Mouse (Mus musculus): ENCODE data around the gene Siah3. TPM values are rescaled to one million over a fixed set of nuclear protein-coding genes. Genes with fewer than 3 reads are reported as not detected.

Siah3 gene
- total RNA-seq, 1 experiment: not detected

DNA sequence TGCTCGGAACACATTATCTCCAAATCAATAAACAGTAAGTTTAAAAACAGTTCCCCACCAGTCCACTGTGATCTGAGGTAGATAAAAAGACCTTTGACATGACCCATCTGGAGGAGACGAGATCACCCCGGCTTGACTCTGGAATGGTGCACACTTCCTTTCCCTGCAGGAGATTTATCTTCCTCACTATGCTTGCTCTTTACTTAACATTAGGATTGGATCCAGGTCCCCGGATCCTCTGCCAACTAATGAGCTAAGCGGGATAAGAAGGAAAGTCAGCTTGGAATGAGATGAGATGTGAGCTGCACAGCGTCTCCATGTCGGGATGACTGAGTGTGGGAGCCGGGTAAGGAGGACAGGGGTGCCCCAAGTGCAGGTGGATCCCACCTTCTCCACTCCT, 46.7 kb downstream of the Siah3 start:
- no peaks in the 10 kb centered on the region for H3K36me3 ChIP-seq (ENCODE audit: control insufficient read depth, insufficient read depth, low read length, poor library complexity, severe bottlenecking)
- H3K9me3 ChIP-seq (ENCODE audit: control insufficient read depth, insufficient read depth, low read depth, low read length): no peaks in the 10 kb centered on the region
- in situ Hi-C loops (cut with MboI; ENCODE audit: low sequenced_read_pairs in 2 of 2, unreplicated experiment in 2 of 2): no loop called here
- peaks cover 0 to 6% of the 10 kb centered on the region in 2 experiments; a peak in 1 of 4 replicates for H3K4me1 ChIP-seq (ENCODE audit: control insufficient read depth in 2 of 2, insufficient read depth in 2 of 2, low read length in 2 of 2, poor library complexity in 1 of 2)
- DNase-seq (ENCODE audit: low read depth, low spot score): no peak
- no peak for TF ChIP-seq HCFC1 (IDR thresholded peaks at IDR 0.05; ENCODE audit: borderline replicate concordance, insufficient read depth, low read length)
- TF ChIP-seq ZC3H11A (IDR thresholded peaks at IDR 0.05; ENCODE audit: borderline replicate concordance, low read depth, low read length): no peak
- no peak for TF ChIP-seq ZNF384 (IDR thresholded peaks at IDR 0.05; ENCODE audit: low read depth, low read length)
- no peak for TF ChIP-seq CHD2 (IDR thresholded peaks at IDR 0.05; ENCODE audit: low read depth, low read length)
- TF ChIP-seq MAFK (IDR thresholded peaks at IDR 0.05; ENCODE audit: insufficient read depth, low read depth, low read length): no peak
- no peak overlapping the region for H3K27ac ChIP-seq (ENCODE audit: insufficient read depth, low read depth, low read length, poor library complexity, severe bottlenecking)
- H3K4me3 ChIP-seq (ENCODE audit: insufficient read depth in 1 of 2, low read depth in 1 of 2, low read length in 2 of 2, poor library complexity in 1 of 2, severe bottlenecking in 1 of 2): no peak overlapping the region
- no peak overlapping the region for H3K9ac ChIP-seq (ENCODE audit: insufficient read depth, low read depth, low read length, poor library complexity, severe bottlenecking)

DNA sequence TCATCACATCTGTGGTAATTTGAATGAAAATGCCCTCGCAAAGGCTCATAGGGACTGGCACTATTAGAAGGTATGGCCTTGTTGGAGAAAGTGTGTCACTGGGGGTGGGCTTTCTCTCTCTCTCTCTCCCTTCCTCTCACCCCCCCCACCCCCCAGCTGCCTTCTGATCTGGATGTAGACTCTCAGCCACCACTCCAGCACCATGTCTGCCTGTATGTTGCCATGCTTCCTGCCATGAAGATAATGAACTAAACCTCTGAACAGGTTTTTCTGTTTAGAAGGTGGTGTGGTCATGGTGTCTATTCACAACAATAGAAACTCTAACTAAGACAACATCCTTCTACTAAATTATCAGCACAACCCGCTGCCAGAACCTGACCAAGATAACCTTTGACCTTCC, 48.5 kb downstream of the Siah3 start:
- H3K4me1 ChIP-seq (ENCODE audit: control insufficient read depth in 2 of 2, insufficient read depth in 2 of 2, low read length in 2 of 2, poor library complexity in 1 of 2): peaks cover 0 to 6% of the 10 kb centered on the region in 2 experiments; a peak in 1 of 4 replicates
- no peaks in the 10 kb centered on the region for H3K36me3 ChIP-seq (ENCODE audit: control insufficient read depth, insufficient read depth, low read length, poor library complexity, severe bottlenecking)
- TF ChIP-seq MAFK (IDR thresholded peaks at IDR 0.05; ENCODE audit: insufficient read depth, low read depth, low read length): no peak
- TF ChIP-seq HCFC1 (IDR thresholded peaks at IDR 0.05; ENCODE audit: borderline replicate concordance, insufficient read depth, low read length): no peak
- TF ChIP-seq ZC3H11A (IDR thresholded peaks at IDR 0.05; ENCODE audit: borderline replicate concordance, low read depth, low read length): no peak
- no peak for TF ChIP-seq ZNF384 (IDR thresholded peaks at IDR 0.05; ENCODE audit: low read depth, low read length)
- TF ChIP-seq CHD2 (IDR thresholded peaks at IDR 0.05; ENCODE audit: low read depth, low read length): no peak
- no peak overlapping the region for H3K27ac ChIP-seq (ENCODE audit: insufficient read depth, low read depth, low read length, poor library complexity, severe bottlenecking)
- H3K9ac ChIP-seq (ENCODE audit: insufficient read depth, low read depth, low read length, poor library complexity, severe bottlenecking): no peak overlapping the region
- DNase-seq (ENCODE audit: low read depth, low spot score): no peak
- no peak overlapping the region for H3K4me3 ChIP-seq (ENCODE audit: insufficient read depth in 1 of 2, low read depth in 1 of 2, low read length in 2 of 2, poor library complexity in 1 of 2, severe bottlenecking in 1 of 2)
- in situ Hi-C loops (cut with MboI; ENCODE audit: low sequenced_read_pairs in 2 of 2, unreplicated experiment in 2 of 2): no loop called here
- no peaks in the 10 kb centered on the region for H3K9me3 ChIP-seq (ENCODE audit: control insufficient read depth, insufficient read depth, low read depth, low read length)

DNA sequence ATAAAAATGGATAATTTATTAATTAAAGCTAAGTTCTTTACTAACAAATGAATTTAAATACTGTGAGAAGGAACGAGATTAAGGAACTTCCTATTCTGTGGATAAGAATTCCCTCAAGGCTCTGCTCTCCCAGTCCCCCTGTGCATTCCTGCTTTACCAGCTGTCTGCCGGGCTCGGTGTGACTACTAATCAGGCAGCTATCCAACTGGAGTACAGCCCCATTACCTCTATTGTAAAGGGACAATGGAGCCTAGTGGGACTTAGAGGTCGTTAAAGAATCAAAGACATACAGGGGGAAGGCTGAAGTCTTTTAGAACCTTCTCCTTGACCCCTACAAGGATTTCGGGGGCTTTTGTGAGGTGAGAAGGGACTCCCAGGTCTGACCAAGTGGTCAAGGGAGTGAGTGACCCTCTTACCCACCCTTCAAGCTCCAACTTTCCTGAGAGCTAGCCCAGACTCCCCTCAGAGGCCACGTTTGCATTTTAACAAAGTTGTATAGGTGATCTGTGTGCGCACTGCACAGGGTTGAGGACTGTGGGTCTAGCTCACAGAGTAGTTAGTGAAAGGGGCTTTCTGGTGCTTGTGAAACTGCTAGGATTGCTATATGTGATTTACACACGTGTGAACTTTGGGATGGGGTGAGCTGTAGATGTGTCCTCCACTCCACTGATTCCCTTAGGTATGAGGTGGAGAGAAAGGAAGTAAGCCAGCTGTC, 49.5 kb downstream of the Siah3 start:
- no peak overlapping the region for H3K27ac ChIP-seq (ENCODE audit: insufficient read depth, low read depth, low read length, poor library complexity, severe bottlenecking)
- no peaks in the 10 kb centered on the region for H3K36me3 ChIP-seq (ENCODE audit: control insufficient read depth, insufficient read depth, low read length, poor library complexity, severe bottlenecking)
- no peak overlapping the region for H3K9ac ChIP-seq (ENCODE audit: insufficient read depth, low read depth, low read length, poor library complexity, severe bottlenecking)
- DNase-seq (ENCODE audit: low read depth, low spot score): peak; percentile 90
- peaks cover 0 to 6% of the 10 kb centered on the region in 2 experiments; a peak in 1 of 4 replicates for H3K4me1 ChIP-seq (ENCODE audit: control insufficient read depth in 2 of 2, insufficient read depth in 2 of 2, low read length in 2 of 2, poor library complexity in 1 of 2)
- TF ChIP-seq ZC3H11A (IDR thresholded peaks at IDR 0.05; ENCODE audit: borderline replicate concordance, low read depth, low read length) (no peak), ZNF384 (IDR thresholded peaks at IDR 0.05; ENCODE audit: low read depth, low read length) (no peak), CHD2 (IDR thresholded peaks at IDR 0.05; ENCODE audit: low read depth, low read length) (peak; percentile 81)
- H3K9me3 ChIP-seq (ENCODE audit: control insufficient read depth, insufficient read depth, low read depth, low read length): no peaks in the 10 kb centered on the region
- in situ Hi-C loops (cut with MboI; ENCODE audit: low sequenced_read_pairs in 2 of 2, unreplicated experiment in 2 of 2): no loop called here
- H3K4me3 ChIP-seq (ENCODE audit: insufficient read depth in 1 of 2, low read depth in 1 of 2, low read length in 2 of 2, poor library complexity in 1 of 2, severe bottlenecking in 1 of 2): no peak overlapping the region

GRCm38 (mm10) chr14:75506246-75506645, 50.5 kb downstream of the Siah3 start:
- H3K4me1 ChIP-seq (ENCODE audit: control insufficient read depth in 2 of 2, insufficient read depth in 2 of 2, low read length in 2 of 2, poor library complexity in 1 of 2): peaks cover 0 to 6% of the 10 kb centered on the region in 2 experiments; a peak in 1 of 4 replicates
- no peak for DNase-seq (ENCODE audit: low read depth, low spot score)
- H3K36me3 ChIP-seq (ENCODE audit: control insufficient read depth, insufficient read depth, low read length, poor library complexity, severe bottlenecking): no peaks in the 10 kb centered on the region
- TF ChIP-seq ZC3H11A (IDR thresholded peaks at IDR 0.05; ENCODE audit: borderline replicate concordance, low read depth, low read length) (no peak), MAFK (IDR thresholded peaks at IDR 0.05; ENCODE audit: insufficient read depth, low read depth, low read length) (no peak), CHD2 (IDR thresholded peaks at IDR 0.05; ENCODE audit: low read depth, low read length) (no peak), ZNF384 (IDR thresholded peaks at IDR 0.05; ENCODE audit: low read depth, low read length) (no peak), HCFC1 (IDR thresholded peaks at IDR 0.05; ENCODE audit: borderline replicate concordance, insufficient read depth, low read length) (no peak)
- in situ Hi-C loops (cut with MboI; ENCODE audit: low sequenced_read_pairs in 2 of 2, unreplicated experiment in 2 of 2): no loop called here
- H3K9me3 ChIP-seq (ENCODE audit: control insufficient read depth, insufficient read depth, low read depth, low read length): no peaks in the 10 kb centered on the region
- no peak overlapping the region for H3K9ac ChIP-seq (ENCODE audit: insufficient read depth, low read depth, low read length, poor library complexity, severe bottlenecking)
- no peak overlapping the region for H3K4me3 ChIP-seq (ENCODE audit: insufficient read depth in 1 of 2, low read depth in 1 of 2, low read length in 2 of 2, poor library complexity in 1 of 2, severe bottlenecking in 1 of 2)
- no peak overlapping the region for H3K27ac ChIP-seq (ENCODE audit: insufficient read depth, low read depth, low read length, poor library complexity, severe bottlenecking)

Data from ES-E14 (cell line).